Mouse (Mus musculus): ENCODE data around the gene Lztr1. TPM values are rescaled to one million over a fixed set of nuclear protein-coding genes. Genes with fewer than 3 reads are reported as not detected.

Gene Lztr1
- polyA plus RNA-seq, 1 experiment from 2014 or later = 113 TPM

DNA sequence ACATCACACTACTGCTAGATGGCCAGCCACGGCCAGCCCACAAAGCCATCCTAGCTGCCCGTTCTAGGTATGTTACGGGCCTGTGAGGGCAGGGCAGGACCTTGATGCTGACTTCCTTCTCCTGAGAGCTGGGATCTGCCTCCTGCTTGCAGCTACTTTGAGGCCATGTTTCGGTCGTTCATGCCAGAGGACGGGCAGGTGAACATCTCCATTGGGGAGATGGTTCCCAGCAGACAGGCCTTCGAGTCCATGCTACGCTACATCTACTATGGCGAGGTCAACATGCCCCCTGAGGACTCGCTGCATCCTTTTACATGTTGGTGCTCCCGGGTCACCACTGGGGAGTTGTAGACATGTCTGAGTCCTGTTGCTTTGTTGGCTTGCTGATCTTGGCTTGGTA lies 15.7 kb downstream of the Lztr1 start:
- H3K4me3 ChIP-seq (ENCODE audit: low read depth, low read length) = no peak overlapping the region
- no peak for ATAC-seq (ENCODE audit: low read depth)
- H3K27ac ChIP-seq (ENCODE audit: low read depth, low read length) = no peak overlapping the region
- no peaks in the 10 kb centered on the region for H3K27me3 ChIP-seq (ENCODE audit: control insufficient read depth, insufficient read depth, low read length)
- H3K4me1 ChIP-seq (ENCODE audit: control insufficient read depth, insufficient read depth, low read length) = no peaks in the 10 kb centered on the region; the same call in 1 of the 2 replicates
- H3K36me3 ChIP-seq (ENCODE audit: control insufficient read depth, insufficient read depth, low read length) = peaks cover 82% of the 10 kb centered on the region
- H3K9ac ChIP-seq (replicated peaks; ENCODE audit: low read depth, low read length) = no peak overlapping the region
- WGBS = 92% methylated on average over 11 of the region's 11 CpGs
- no peaks in the 10 kb centered on the region for H3K9me3 ChIP-seq (ENCODE audit: control insufficient read depth, low read length)
- H3K4me2 ChIP-seq (ENCODE audit: low read depth, low read length) = no peak overlapping the region

DNA sequence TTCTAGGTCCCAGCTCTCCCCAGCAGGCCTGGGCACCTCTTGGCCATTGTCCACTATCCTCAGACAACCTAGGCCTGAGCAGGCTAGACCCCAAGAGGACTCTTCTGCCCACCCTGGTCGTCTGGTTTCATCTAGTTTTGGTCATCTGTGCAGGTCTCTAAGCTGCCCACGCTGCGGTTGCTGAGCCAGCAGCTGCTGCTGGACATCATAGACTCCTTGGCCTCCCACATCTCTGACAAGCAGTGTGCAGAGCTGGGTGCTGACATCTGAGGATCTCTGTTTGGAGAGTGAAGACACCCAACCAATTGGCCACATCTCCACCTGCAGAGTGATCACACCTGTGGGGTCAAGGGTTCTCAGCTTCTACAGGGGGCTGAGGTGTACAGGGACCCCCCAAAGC lies 17.0 kb downstream of the Lztr1 start:
- Histone ChIP-seq H3K4me1 (ENCODE audit: control insufficient read depth, insufficient read depth, low read length) (peaks cover 8% of the 10 kb centered on the region), H3K9ac (replicated peaks; ENCODE audit: low read depth, low read length) (no peak overlapping the region), H3K36me3 (ENCODE audit: control insufficient read depth, insufficient read depth, low read length) (peaks cover 71% of the 10 kb centered on the region), H3K27ac (ENCODE audit: low read depth, low read length) (no peak overlapping the region), H3K4me3 (ENCODE audit: low read depth, low read length) (no peak overlapping the region), H3K27me3 (ENCODE audit: control insufficient read depth, insufficient read depth, low read length) (no peaks in the 10 kb centered on the region), H3K4me2 (ENCODE audit: low read depth, low read length) (no peak overlapping the region), H3K9me3 (ENCODE audit: control insufficient read depth, low read length) (no peaks in the 10 kb centered on the region)
- 83% methylated on average over 3 of the region's 3 CpGs for WGBS
- ATAC-seq (ENCODE audit: low read depth) = no peak

DNA sequence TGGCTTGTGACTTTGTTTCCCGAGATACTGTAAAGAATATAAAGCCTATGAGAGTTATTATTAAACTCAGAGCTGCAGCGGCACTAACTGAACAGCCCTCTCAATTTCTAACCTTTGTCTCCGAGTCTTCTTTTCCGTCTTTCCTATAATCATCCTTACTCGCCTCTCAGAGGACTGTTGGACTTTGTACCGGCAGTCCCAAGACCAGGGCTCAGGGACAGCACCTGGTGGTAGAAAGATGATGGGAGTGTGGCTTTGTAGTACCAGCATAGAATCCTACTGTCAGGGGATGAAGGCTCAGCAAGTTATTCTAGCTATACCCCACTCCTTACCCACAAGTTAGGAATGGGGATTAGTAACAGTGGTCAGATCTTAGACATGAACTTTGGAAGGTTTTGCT lies 17.7 kb downstream of the Lztr1 start:
- no peak overlapping the region for H3K27ac ChIP-seq (ENCODE audit: low read depth, low read length)
- peaks cover 64% of the 10 kb centered on the region for H3K36me3 ChIP-seq (ENCODE audit: control insufficient read depth, insufficient read depth, low read length)
- no peaks in the 10 kb centered on the region for H3K27me3 ChIP-seq (ENCODE audit: control insufficient read depth, insufficient read depth, low read length)
- WGBS = 91% methylated on average over 6 of the region's 6 CpGs
- no peak overlapping the region for H3K9ac ChIP-seq (replicated peaks; ENCODE audit: low read depth, low read length)
- ATAC-seq (ENCODE audit: low read depth) = no peak
- peaks cover 8% of the 10 kb centered on the region for H3K4me1 ChIP-seq (ENCODE audit: control insufficient read depth, insufficient read depth, low read length)
- H3K4me3 ChIP-seq (ENCODE audit: low read depth, low read length) = no peak overlapping the region
- no peaks in the 10 kb centered on the region for H3K9me3 ChIP-seq (ENCODE audit: control insufficient read depth, low read length)
- H3K4me2 ChIP-seq (ENCODE audit: low read depth, low read length) = no peak overlapping the region

DNA sequence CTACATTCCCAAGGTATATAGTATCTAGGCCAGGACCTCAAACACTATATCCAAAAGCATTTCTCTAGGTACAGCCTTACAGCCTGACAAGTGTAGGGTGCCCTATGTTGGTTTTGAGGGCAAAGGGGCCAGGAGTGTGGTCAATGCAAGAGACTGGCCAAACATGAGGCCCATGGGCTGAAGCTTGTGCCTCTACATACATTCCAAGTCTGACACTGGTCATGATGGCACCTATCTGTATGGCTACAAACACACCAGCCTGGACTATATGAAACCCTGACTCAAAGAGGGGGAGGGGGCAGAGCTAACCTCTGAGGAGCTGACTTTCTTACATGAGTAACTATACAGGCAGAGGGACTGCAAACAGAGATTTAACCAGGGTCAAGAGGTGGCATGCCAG lies 19.1 kb downstream of the Lztr1 start:
- Histone ChIP-seq H3K36me3 (ENCODE audit: control insufficient read depth, insufficient read depth, low read length) (peaks cover 50% of the 10 kb centered on the region), H3K9ac (replicated peaks; ENCODE audit: low read depth, low read length) (no peak overlapping the region), H3K27ac (ENCODE audit: low read depth, low read length) (no peak overlapping the region), H3K4me3 (ENCODE audit: low read depth, low read length) (no peak overlapping the region), H3K4me1 (ENCODE audit: control insufficient read depth, insufficient read depth, low read length) (peaks cover 17% of the 10 kb centered on the region), H3K9me3 (ENCODE audit: control insufficient read depth, low read length) (no peaks in the 10 kb centered on the region), H3K4me2 (ENCODE audit: low read depth, low read length) (no peak overlapping the region), H3K27me3 (ENCODE audit: control insufficient read depth, insufficient read depth, low read length) (no peaks in the 10 kb centered on the region)
- no peak for ATAC-seq (ENCODE audit: low read depth)

DNA sequence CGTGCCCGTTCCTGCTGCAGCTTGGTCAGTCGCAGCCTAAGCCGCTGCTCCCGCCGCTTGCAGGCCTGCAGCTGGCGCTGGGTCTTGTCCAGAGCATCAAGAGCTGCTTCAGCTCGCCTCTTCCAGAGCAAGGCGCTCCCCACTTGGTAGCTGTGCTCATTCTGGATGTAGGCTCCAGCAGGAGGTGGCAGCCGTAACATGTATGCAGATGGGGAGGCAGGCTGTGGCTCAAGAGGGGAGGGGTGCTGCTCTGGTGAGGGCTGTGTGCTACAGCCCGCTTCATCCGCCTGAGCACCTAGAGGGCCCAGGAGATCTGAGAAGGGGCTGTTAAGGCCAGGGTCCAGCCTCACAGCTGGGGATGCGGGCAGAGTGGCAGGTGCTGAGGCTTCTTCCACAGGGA lies 19.8 kb downstream of the Lztr1 start:
- Histone ChIP-seq H3K4me3 (ENCODE audit: low read depth, low read length) (no peak overlapping the region), H3K4me1 (ENCODE audit: control insufficient read depth, insufficient read depth, low read length) (peaks cover 17% of the 10 kb centered on the region), H3K4me2 (ENCODE audit: low read depth, low read length) (no peak overlapping the region), H3K9me3 (ENCODE audit: control insufficient read depth, low read length) (no peaks in the 10 kb centered on the region), H3K9ac (replicated peaks; ENCODE audit: low read depth, low read length) (no peak overlapping the region), H3K27ac (ENCODE audit: low read depth, low read length) (no peak overlapping the region), H3K27me3 (ENCODE audit: control insufficient read depth, insufficient read depth, low read length) (no peaks in the 10 kb centered on the region), H3K36me3 (ENCODE audit: control insufficient read depth, insufficient read depth, low read length) (peaks cover 44% of the 10 kb centered on the region)
- no peak for ATAC-seq (ENCODE audit: low read depth)
- WGBS = 90% methylated on average over 13 of the region's 13 CpGs

- Histone ChIP-seq H3K36me3 (ENCODE audit: control insufficient read depth, insufficient read depth, low read length) (peaks cover 29% of the 10 kb centered on the region), H3K9ac (replicated peaks; ENCODE audit: low read depth, low read length) (peak overlapping the region; percentile 90), H3K27ac (ENCODE audit: low read depth, low read length) (peak overlapping the region; percentile 97), H3K4me1 (ENCODE audit: control insufficient read depth, insufficient read depth, low read length) (peaks cover 17% of the 10 kb centered on the region), H3K9me3 (ENCODE audit: control insufficient read depth, low read length) (no peaks in the 10 kb centered on the region), H3K27me3 (ENCODE audit: control insufficient read depth, insufficient read depth, low read length) (no peaks in the 10 kb centered on the region), H3K4me2 (ENCODE audit: low read depth, low read length) (peak overlapping the region; percentile 91), H3K4me3 (ENCODE audit: low read depth, low read length) (peak overlapping the region; percentile 70)
- ATAC-seq (ENCODE audit: low read depth) = peak; percentile 2; the same call in 1 of the 2 replicates
- WGBS = 13% methylated on average over 17 of the region's 17 CpGs
These were observed 21.6 kb downstream of the Lztr1 start for GRCm38 (mm10) chr16:17529981-17530586.

GRCm38 (mm10) chr16:17530640-17531288 lies 22.3 kb downstream of the Lztr1 start, which contains the start of gene Thap7:
Thap7 (minus strand) TSS chr16:17531136.
- Histone ChIP-seq H3K9ac (replicated peaks; ENCODE audit: low read depth, low read length) (peak within 1 kb of the TSS; percentile 90), H3K4me3 (ENCODE audit: low read depth, low read length) (peak within 1 kb of the TSS; percentile 70), H3K9me3 (ENCODE audit: control insufficient read depth, low read length) (no peaks in the 10 kb centered on the region), H3K27ac (ENCODE audit: low read depth, low read length) (peak within 1 kb of the TSS; percentile 97), H3K36me3 (ENCODE audit: control insufficient read depth, insufficient read depth, low read length) (peaks cover 22% of the 10 kb centered on the region), H3K27me3 (ENCODE audit: control insufficient read depth, insufficient read depth, low read length) (no peaks in the 10 kb centered on the region), H3K4me2 (ENCODE audit: low read depth, low read length) (peak within 1 kb of the TSS; percentile 91), H3K4me1 (ENCODE audit: control insufficient read depth, insufficient read depth, low read length) (peaks cover 17% of the 10 kb centered on the region)
- ATAC-seq (ENCODE audit: low read depth) = peak; percentile 97
- WGBS = under 1% methylated on average over 64 of the region's 67 CpGs

- no peak overlapping the region for H3K27ac ChIP-seq (ENCODE audit: low read depth, low read length)
- no peak overlapping the region for H3K9ac ChIP-seq (replicated peaks; ENCODE audit: low read depth, low read length)
- peaks cover 9% of the 10 kb centered on the region for H3K36me3 ChIP-seq (ENCODE audit: control insufficient read depth, insufficient read depth, low read length)
- 51% methylated on average over 4 of the region's 4 CpGs for WGBS
- H3K4me2 ChIP-seq (ENCODE audit: low read depth, low read length) = no peak overlapping the region
- no peak overlapping the region for H3K4me3 ChIP-seq (ENCODE audit: low read depth, low read length)
- H3K9me3 ChIP-seq (ENCODE audit: control insufficient read depth, low read length) = no peaks in the 10 kb centered on the region
- H3K27me3 ChIP-seq (ENCODE audit: control insufficient read depth, insufficient read depth, low read length) = no peaks in the 10 kb centered on the region
- peaks cover 17% of the 10 kb centered on the region for H3K4me1 ChIP-seq (ENCODE audit: control insufficient read depth, insufficient read depth, low read length)
- no peak for ATAC-seq (ENCODE audit: low read depth)
These were observed 23.8 kb downstream of the Lztr1 start for GRCm38 (mm10) chr16:17532271-17532670.

DNA sequence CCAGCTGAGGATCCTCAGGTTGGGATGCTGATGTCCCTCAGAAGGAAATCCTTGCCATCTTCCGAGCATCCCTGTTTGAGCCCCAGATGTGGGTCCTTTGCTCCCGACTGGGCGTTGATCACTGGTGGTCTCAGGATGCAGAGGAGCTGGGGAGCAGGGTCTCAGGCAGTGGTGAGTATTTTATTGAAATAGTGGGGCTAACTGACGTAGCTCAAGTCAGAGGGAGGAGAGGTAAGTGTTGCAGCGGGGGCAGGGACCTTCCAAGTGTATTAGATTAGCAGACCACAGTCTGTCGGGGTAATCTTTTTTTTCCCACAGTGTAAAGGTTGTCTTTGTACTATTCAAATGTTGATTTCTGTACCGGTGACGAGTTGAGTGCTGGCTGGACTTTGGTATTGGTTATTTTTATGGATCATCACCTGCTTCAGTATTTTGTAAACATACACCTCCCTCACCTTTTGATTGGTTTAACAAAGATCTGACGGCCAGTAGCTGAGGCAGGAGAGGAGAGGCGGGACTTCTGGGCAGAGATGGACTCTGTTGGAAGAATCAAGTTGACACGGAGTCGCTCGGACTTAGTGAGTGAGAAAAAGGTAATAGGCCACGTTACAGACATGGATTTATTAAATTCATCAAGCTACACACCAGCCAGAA lies 24.3 kb downstream of the Lztr1 start:
- H3K9ac ChIP-seq (replicated peaks; ENCODE audit: low read depth, low read length) = no peak overlapping the region
- no peaks in the 10 kb centered on the region for H3K27me3 ChIP-seq (ENCODE audit: control insufficient read depth, insufficient read depth, low read length)
- H3K36me3 ChIP-seq (ENCODE audit: control insufficient read depth, insufficient read depth, low read length) = peaks cover 4% of the 10 kb centered on the region; the same call in 1 of the 2 replicates
- H3K4me2 ChIP-seq (ENCODE audit: low read depth, low read length) = no peak overlapping the region
- H3K27ac ChIP-seq (ENCODE audit: low read depth, low read length) = no peak overlapping the region
- no peaks in the 10 kb centered on the region for H3K9me3 ChIP-seq (ENCODE audit: control insufficient read depth, low read length)
- H3K4me1 ChIP-seq (ENCODE audit: control insufficient read depth, insufficient read depth, low read length) = peaks cover 17% of the 10 kb centered on the region
- ATAC-seq (ENCODE audit: low read depth) = no peak
- no peak overlapping the region for H3K4me3 ChIP-seq (ENCODE audit: low read depth, low read length)
- 72% methylated on average over 14 of the region's 14 CpGs for WGBS

Measured in neural tube, embryonic 14.5 days (tissue).